Mouse (Mus musculus) E14TG2a.4 (cell line): ENCODE measurements at regions not wholly inside any gene's neighbourhood (a gene's known extent, or its start where the extent isn't known, plus 50 kb on each side); places are given as distances from the start of the nearest gene placed in this dataset.

Source experiments
- H3K27me3 ChIP-seq: 2 replicates; pipeline ENCODE4 v1.6.1; 2014; ENCODE audit warnings: low read length, control low read depth; ENCODE audit not compliant: insufficient read depth
- H3K36me3 ChIP-seq: 2 replicates; pipeline ENCODE4 v1.6.1; 2014; ENCODE audit warnings: low read length, control low read depth; ENCODE audit not compliant: insufficient read depth
- H3K4me1 ChIP-seq: replicated peaks from 2 replicates; pipeline ENCODE4 v1.6.1; 2014; ENCODE audit warnings: low read depth, low read length, control low read depth
- H3K4me3 ChIP-seq: replicated peaks from 2 replicates; pipeline ENCODE4 v1.5.1; 2014; ENCODE audit warnings: mild to moderate bottlenecking, low read length
- H3K9me3 ChIP-seq: 2 replicates; pipeline ENCODE4 v1.6.1; 2014; ENCODE audit warnings: low read length, control low read depth
- CTCF ChIP-seq: conservative IDR thresholded peaks from 2 replicates; pipeline ENCODE4 v1.5.1; 2014; ENCODE audit warnings: low read length
- NANOG ChIP-seq: IDR thresholded peaks from 2 replicates; pipeline ENCODE4 v1.6.1; 2014; ENCODE audit warnings: borderline replicate concordance, low read length, mixed read lengths
- POU5F1 ChIP-seq: IDR thresholded peaks from 2 replicates; pipeline ENCODE4 v1.6.1; 2014; ENCODE audit warnings: low read length, borderline replicate concordance

DNA sequence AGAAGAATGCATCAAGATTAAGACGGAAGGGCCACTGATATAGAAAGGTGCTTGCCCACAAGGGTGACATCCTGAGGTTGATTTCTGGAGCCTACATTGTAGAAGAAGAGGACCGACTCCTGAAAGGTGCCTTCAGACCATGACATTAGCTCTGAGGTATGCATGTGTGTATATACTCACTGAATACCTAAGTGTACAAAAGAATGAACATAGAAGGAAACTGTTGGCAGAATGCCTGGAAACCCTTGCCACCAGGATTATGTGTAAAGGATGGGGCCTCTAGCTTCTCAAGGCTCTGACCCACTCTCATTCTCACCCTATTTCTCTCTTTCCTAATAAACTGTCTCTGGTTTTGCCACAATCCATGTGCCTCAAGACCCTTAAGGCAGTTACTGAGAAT is 90.7 kb upstream of the Ercc6l2 start:
- Histone ChIP-seq H3K27me3 (no peaks in the 10 kb centered on the region), H3K9me3 (no peaks in the 10 kb centered on the region), H3K36me3 (peaks cover 7% of the 10 kb centered on the region; the same call in 1 of the 2 replicates), H3K4me1 (peaks cover 96% of the 10 kb centered on the region), H3K4me3 (no peak overlapping the region)
- no peak for TF ChIP-seq POU5F1
- TF ChIP-seq CTCF: no peak
- TF ChIP-seq NANOG: no peak

GRCm38 (mm10) chr13:63724843-63725582 is 90.0 kb upstream of the Ercc6l2 start:
- Histone ChIP-seq H3K4me1 (peaks cover 96% of the 10 kb centered on the region), H3K9me3 (no peaks in the 10 kb centered on the region), H3K36me3 (peaks cover 7% of the 10 kb centered on the region; the same call in 1 of the 2 replicates), H3K4me3 (no peak overlapping the region), H3K27me3 (no peaks in the 10 kb centered on the region)
- TF ChIP-seq POU5F1: no peak
- TF ChIP-seq NANOG: no peak
- no peak for TF ChIP-seq CTCF

DNA sequence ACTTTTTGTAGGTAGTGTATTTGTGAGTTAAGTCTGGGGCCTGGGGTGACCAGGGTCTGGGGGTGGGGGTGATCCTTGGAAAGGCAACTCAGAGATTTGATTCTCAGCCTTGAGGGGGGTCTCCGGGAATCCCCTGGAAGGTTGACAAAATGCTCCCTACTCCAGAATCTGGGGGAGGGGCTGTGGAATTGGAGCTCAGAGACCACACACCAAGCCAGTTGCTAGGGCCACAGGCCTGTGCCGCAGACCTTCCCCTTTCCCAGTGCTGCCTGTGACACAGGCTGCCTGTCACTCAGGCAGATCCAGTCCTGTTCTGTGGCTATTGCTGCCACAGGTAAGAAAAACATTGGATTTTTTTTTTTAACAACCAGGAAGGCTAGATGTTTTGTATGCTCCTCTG is 89.0 kb upstream of the Ercc6l2 start:
- Histone ChIP-seq H3K4me3 (no peak overlapping the region), H3K27me3 (no peaks in the 10 kb centered on the region), H3K9me3 (no peaks in the 10 kb centered on the region), H3K4me1 (peaks cover 96% of the 10 kb centered on the region), H3K36me3 (peaks cover 7% of the 10 kb centered on the region; the same call in 1 of the 2 replicates)
- TF ChIP-seq NANOG: no peak
- no peak for TF ChIP-seq POU5F1
- TF ChIP-seq CTCF: no peak

- peaks cover 7% of the 10 kb centered on the region; the same call in 1 of the 2 replicates for H3K36me3 ChIP-seq
These were observed 88.5 kb upstream of the Ercc6l2 start for GRCm38 (mm10) chr13:63726509-63726908.

GRCm38 (mm10) chr13:63735739-63736138 is 79.3 kb upstream of the Ercc6l2 start:
- Histone ChIP-seq H3K36me3 (no peaks in the 10 kb centered on the region), H3K4me1 (peaks cover 24% of the 10 kb centered on the region), H3K4me3 (no peak overlapping the region), H3K27me3 (no peaks in the 10 kb centered on the region), H3K9me3 (peaks cover 3% of the 10 kb centered on the region)
- no peak for TF ChIP-seq CTCF

More at GRCm38 (mm10) chr13:63726509-63726908, 88.5 kb upstream of the Ercc6l2 start:
- TF ChIP-seq POU5F1 (no peak), NANOG (no peak)
- no peaks in the 10 kb centered on the region for H3K9me3 ChIP-seq
- H3K27me3 ChIP-seq: no peaks in the 10 kb centered on the region
- peaks cover 96% of the 10 kb centered on the region for H3K4me1 ChIP-seq
- no peak overlapping the region for H3K4me3 ChIP-seq

- H3K9me3 ChIP-seq: peaks cover under 1% of the 10 kb centered on the region
- TF ChIP-seq CTCF: no peak
- TF ChIP-seq NANOG: no peak
- H3K27me3 ChIP-seq: no peaks in the 10 kb centered on the region
- H3K4me3 ChIP-seq: no peak overlapping the region
- H3K4me1 ChIP-seq: no peaks in the 10 kb centered on the region
- H3K36me3 ChIP-seq: no peaks in the 10 kb centered on the region
These were observed 73.2 kb upstream of the Ercc6l2 start for GRCm38 (mm10) chr13:63741879-63742278.

- H3K4me3 ChIP-seq: no peak overlapping the region
- no peaks in the 10 kb centered on the region for H3K27me3 ChIP-seq
- TF ChIP-seq CTCF: no peak
- no peak for TF ChIP-seq POU5F1
- TF ChIP-seq NANOG: no peak
- H3K36me3 ChIP-seq: no peaks in the 10 kb centered on the region
- no peaks in the 10 kb centered on the region for H3K4me1 ChIP-seq
- H3K9me3 ChIP-seq: peaks cover 9% of the 10 kb centered on the region; the same call in 1 of the 2 replicates
These were observed 66.3 kb upstream of the Ercc6l2 start for GRCm38 (mm10) chr13:63748788-63749187.

- H3K4me3 ChIP-seq: no peak overlapping the region
- H3K36me3 ChIP-seq: no peaks in the 10 kb centered on the region
- peaks cover 9% of the 10 kb centered on the region; the same call in 1 of the 2 replicates for H3K9me3 ChIP-seq
- TF ChIP-seq CTCF: no peak
- TF ChIP-seq POU5F1: no peak
- TF ChIP-seq NANOG: no peak
- no peaks in the 10 kb centered on the region for H3K4me1 ChIP-seq
- no peaks in the 10 kb centered on the region for H3K27me3 ChIP-seq
These were observed 65.0 kb upstream of the Ercc6l2 start for GRCm38 (mm10) chr13:63749997-63750396.

DNA sequence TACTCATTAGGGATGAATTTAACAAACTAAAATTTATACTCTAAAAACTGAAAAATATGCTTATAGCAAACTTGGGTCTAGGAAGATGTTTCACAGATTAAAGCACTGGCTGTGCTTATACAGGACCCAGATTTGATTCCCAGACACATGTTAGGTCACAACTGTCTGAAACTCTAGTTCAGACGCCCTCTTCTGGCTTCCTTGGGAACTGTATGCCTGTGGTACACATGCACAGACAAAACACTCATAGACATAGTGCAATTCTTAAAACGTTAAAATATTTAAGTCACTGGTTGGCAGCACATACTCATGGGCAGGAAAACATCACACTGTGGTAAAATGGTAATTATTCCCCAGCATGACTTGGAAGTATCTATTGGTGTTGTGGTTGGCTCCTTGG is 63.8 kb upstream of the Ercc6l2 start:
- Histone ChIP-seq H3K4me3 (no peak overlapping the region), H3K27me3 (no peaks in the 10 kb centered on the region), H3K36me3 (no peaks in the 10 kb centered on the region), H3K9me3 (peaks cover 9% of the 10 kb centered on the region; the same call in 1 of the 2 replicates), H3K4me1 (no peaks in the 10 kb centered on the region)
- TF ChIP-seq NANOG: no peak
- no peak for TF ChIP-seq POU5F1
- TF ChIP-seq CTCF: peak; percentile 96
